Mouse (Mus musculus) adrenal gland (tissue): ENCODE results near the gene Sel1l.

ENCODE experiments used
- intact Hi-C: fragments of 180-260 bp; cut with DNase I; formaldehyde crosslinking; loops from one replicate; pipeline ENCODE4 v1.15.1; 2025
- long read RNA-seq, 2 experiments: library from polyadenylated mRNA; unstranded; transcript quantifications; one replicate each; pipeline ENCODE4 v2.0.0; 2020; ENCODE audit warnings: borderline replicate concordance in 1 of 2; ENCODE audit not compliant: insufficient replicate concordance in 1 of 2

Gene Sel1l
- long read RNA-seq, experiment 1, full-length matches to known transcripts, result 26 of 49 reads
- long read RNA-seq, experiment 1, partial matches to known transcripts, result 4 of 49 reads
- long read RNA-seq, experiment 1, other reads (novel, unspliced or antisense), result 19 of 49 reads
- long read RNA-seq, experiment 2, full-length matches to known transcripts, result 30 of 60 reads
- long read RNA-seq, experiment 2, partial matches to known transcripts, result 7 of 60 reads
- long read RNA-seq, experiment 2, other reads (novel, unspliced or antisense), result 23 of 60 reads

DNA sequence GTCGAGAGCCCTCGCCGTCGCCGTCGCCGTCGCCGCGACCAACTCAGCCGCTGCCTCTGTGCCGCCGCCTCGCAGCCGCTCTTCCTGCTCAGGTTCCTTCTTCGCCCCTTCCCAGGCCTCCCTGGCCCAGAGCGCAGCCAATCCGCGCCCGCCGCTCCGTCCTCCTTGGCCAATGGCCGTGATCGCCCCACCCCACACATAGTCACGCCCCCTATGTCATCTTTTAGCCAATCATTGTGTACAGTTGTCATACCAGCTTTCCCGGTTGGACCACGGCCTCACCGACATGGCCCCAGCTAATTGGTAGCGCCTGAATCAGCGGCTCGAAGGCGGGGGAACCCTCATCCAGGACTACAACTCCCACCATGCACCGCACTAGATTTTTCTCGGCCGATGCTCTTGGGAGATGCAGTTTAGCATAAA lies at the start of gene Sel1l:
Sel1l (minus strand) TSS at position 113 of the 423 bp plus-strand sequence.
- intact Hi-C loops, result no loop called here

- intact Hi-C loops, result no loop called here
Measured at GRCm38 (mm10) chr12:91892622-91893560, 43.9 kb upstream of the Sel1l start.

DNA sequence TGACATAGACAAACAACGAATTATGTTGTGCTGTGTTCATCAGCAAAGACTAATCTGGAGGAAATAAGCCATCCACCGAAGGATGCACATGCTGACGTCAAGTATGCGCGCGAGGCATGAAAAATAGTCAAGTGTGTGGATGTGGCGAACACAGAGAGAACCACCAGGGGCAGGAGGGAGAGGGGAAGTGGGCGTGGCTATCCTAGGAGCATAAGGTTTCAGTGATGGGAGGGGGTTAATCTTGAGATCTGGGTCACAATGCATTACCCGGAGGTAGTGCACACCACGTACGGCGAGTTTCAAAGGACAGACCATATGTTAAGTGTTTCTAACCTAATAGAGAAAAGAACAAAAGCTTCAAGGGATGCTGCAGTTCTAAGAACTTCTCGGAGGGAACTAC lies 31.5 kb upstream of the Sel1l start:
- intact Hi-C loops, result no loop called here

DNA sequence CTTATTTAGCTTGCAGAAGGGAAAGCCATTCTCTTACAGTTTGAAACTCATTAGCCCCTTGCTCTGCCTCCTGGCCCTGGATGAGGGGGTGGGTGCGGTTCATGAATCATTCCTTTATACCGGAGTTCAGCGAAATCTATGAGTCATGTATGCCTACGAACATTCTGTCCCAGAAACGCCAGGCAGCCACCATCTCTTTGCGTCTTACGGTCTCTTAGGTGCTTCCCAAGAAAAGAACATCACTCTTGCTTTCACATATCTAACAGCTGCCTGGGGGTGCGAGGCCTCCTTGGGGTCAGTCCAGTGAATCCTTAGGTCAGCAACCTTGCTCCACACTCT lies 29.9 kb upstream of the Sel1l start:
- intact Hi-C loops, result loop anchor here (10.0 kb wide), 1 partner anchor 126 kb away; no protein-coding TSS in a partner anchor

DNA sequence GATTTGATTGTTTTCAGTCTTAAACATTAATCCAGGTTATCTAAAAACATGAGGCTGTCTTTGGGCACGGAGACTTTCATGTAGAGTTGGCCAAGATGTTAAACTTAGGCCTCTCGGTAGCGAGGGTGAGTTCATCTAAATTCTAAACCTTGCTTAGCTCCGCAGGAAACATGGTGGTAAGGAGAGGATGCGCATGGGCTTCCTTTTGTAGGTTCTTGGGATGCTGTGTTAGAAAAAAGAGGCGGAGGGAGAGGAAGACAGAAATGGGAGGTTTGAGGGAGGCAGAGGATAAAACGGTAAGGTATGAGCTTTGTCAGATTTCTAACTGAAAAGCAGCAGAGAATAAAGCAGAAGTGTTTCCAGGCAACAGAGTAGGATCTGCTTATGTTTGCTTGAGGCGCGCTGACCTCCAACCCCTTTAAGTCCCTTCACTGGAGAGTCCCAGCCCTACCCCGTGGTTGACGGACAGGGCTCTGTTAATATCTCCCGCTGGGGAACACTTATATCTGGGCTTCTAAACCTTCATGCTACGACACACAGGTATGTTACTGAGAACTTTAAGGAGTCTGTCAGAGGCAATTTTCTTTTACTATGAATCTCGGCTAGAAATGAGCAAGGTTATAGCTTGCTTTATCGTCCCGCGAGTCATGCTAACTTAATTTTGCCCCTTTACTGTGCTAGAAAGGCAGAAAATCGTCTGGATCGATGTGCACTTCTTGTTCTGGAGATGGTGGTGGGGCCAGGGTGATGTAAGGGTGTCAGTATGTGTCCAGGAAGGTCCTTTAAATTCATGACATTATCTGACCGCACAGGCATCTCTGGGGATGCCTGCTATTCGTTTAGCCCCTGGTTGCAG lies 29.3 kb upstream of the Sel1l start:
- intact Hi-C loops, result loop anchor here (10.0 kb wide), 1 partner anchor 127 kb away; no protein-coding TSS in a partner anchor

DNA sequence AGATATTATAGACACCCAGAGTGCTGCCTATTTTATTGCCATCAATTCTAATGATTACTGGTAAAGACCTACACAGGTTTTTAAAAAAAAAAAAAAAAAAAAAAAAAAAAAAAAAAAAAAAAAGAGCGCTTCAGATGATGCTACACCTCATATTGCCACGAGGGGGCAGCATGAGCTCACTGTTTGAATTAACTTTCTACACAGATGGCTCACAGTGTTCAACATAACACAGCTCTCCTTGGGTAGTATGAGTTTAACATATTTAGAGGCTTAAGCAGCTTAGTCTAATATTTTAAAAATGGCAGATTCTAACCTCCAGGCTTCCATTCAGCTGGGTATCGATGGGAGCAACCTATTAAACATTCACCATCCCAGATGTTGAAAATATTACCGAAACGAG lies 28.7 kb upstream of the Sel1l start:
- intact Hi-C loops, result loop anchor here (10.0 kb wide), 1 partner anchor 127 kb away; no protein-coding TSS in a partner anchor

- intact Hi-C loops, result loop anchor here (10.0 kb wide), 1 partner anchor 134 kb away; no protein-coding TSS in a partner anchor
Measured at GRCm38 (mm10) chr12:91870671-91871070, 21.7 kb upstream of the Sel1l start.

DNA sequence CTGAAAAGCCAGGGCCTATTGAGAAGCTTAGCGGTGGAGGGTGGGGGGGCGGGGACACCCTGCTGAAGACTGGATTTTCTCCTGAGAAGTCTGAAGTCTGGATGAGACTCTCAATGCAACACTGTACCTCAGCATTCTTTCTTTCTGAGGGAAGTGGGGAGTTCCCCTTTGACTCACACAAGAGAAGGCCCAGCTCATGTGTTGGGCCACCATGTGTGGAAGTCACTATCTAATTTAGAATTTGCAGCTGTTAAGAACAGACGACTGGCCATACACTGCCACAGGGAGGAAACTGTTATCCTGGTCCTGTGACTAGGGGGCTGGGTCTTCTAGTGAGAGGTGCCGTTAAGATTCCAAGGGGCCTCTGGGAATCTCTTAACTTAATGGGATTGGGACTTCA lies 20.4 kb upstream of the Sel1l start:
- intact Hi-C loops, result no loop called here

DNA sequence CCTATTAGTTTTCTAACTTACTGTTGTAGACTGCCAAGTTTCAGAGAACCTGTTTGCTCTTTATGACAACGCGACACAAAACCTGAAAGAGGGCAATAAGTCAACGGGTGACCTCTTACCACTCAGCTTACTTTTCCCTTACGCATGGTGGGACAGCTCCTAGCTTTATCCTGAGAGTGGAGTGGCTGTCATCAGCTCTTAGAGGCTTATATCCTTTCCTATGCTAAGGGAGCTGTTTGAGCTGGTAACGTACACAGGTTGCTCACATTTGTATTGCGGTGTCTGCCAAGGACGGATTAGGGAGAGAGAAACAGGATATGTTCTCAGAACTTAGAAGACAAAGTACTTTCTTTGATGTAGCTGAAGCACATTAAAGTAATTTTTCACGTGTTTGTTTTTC lies 5.4 kb upstream of the Sel1l start:
- intact Hi-C loops, result no loop called here

GRCm38 (mm10) chr12:91848394-91849044 lies 438 bp downstream of the Sel1l start:
- intact Hi-C loops, result no loop called here

- intact Hi-C loops, result no loop called here
Measured at GRCm38 (mm10) chr12:91846038-91846437, 2.9 kb downstream of the Sel1l start.

- intact Hi-C loops, result no loop called here
Measured at GRCm38 (mm10) chr12:91845393-91845792, 3.6 kb downstream of the Sel1l start.

- intact Hi-C loops, result no loop called here
Measured at GRCm38 (mm10) chr12:91844542-91844941, 4.4 kb downstream of the Sel1l start.

- intact Hi-C loops, result no loop called here
Measured at GRCm38 (mm10) chr12:91843888-91844287, 5.1 kb downstream of the Sel1l start.

GRCm38 (mm10) chr12:91841714-91842113 lies 7.2 kb downstream of the Sel1l start:
- intact Hi-C loops, result no loop called here

DNA sequence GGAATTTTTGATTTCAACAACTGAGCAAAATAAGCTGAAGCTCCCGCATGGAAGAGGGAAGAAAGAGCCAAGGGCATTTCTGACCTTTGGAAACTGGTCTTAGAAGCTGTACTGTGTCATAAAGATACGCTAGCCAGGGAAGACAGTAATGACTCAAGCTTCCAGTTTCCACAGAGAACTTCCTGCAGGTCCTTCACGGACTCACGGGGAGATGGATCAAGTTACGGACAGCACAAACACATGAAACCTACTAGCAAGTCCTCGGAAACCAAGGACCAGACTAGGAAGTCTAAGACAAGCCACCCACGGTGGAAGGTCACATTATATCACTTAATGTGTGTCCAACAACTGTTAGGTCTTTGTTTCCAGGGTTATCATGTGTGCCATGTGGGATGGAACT lies 10.7 kb downstream of the Sel1l start:
- intact Hi-C loops, result no loop called here

- intact Hi-C loops, result no loop called here
Measured at GRCm38 (mm10) chr12:91837401-91838065, 11.4 kb downstream of the Sel1l start.

DNA sequence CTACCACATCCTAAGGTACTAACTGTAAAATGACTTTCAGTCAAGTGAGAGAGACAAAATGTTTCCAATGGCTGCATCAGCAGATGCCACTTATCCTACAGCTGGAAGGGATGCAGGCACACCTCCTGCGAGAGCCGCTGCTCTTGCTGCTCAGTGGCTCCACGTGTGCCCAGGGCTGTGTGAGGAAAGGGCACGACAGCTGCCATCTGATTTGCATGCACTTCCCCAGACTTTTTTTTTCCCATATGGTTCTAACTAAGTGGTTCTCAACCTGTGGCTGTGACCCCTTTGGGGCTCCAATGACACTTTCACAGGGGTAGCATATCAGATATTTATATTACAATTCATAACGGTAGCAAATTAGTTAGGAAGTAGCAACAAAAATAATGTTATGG lies 15.0 kb downstream of the Sel1l start:
- intact Hi-C loops, result no loop called here

GRCm38 (mm10) chr12:91833237-91833938 lies 15.6 kb downstream of the Sel1l start:
- intact Hi-C loops, result no loop called here

GRCm38 (mm10) chr12:91831410-91831809 lies 17.5 kb downstream of the Sel1l start:
- intact Hi-C loops, result no loop called here
